Mouse (Mus musculus) layer of hippocampus, postnatal 25 days (tissue): ENCODE data around the gene B4galnt3. TPM values are rescaled to one million over a fixed set of nuclear protein-coding genes. Genes with fewer than 3 reads are reported as not detected.
A peak's percentile ranks its signal among the peaks of the same experiment; 100 is the strongest.

Experiments
- DNase-seq, 2 experiments: peaks; one replicate each; pipeline ENCODE4 v3.0.0; 2022; ENCODE audit warnings: mixed read lengths in 2 of 2, low spot score in 1 of 2; ENCODE audit errors: extremely low spot score in 1 of 2
- total RNA-seq, 2 experiments: library from RNA; stranded (reverse); gene quantifications; 2 replicates each; pipeline ENCODE4 v1.2.3; 2021

B4galnt3 gene
- total RNA-seq, 2 experiments from 2014 or later: 0.49 to 0.61 TPM

GRCm38 (mm10) chr6:120189287-120189686 is 105.1 kb downstream of the B4galnt3 start:
- no peak for DNase-seq

DNA sequence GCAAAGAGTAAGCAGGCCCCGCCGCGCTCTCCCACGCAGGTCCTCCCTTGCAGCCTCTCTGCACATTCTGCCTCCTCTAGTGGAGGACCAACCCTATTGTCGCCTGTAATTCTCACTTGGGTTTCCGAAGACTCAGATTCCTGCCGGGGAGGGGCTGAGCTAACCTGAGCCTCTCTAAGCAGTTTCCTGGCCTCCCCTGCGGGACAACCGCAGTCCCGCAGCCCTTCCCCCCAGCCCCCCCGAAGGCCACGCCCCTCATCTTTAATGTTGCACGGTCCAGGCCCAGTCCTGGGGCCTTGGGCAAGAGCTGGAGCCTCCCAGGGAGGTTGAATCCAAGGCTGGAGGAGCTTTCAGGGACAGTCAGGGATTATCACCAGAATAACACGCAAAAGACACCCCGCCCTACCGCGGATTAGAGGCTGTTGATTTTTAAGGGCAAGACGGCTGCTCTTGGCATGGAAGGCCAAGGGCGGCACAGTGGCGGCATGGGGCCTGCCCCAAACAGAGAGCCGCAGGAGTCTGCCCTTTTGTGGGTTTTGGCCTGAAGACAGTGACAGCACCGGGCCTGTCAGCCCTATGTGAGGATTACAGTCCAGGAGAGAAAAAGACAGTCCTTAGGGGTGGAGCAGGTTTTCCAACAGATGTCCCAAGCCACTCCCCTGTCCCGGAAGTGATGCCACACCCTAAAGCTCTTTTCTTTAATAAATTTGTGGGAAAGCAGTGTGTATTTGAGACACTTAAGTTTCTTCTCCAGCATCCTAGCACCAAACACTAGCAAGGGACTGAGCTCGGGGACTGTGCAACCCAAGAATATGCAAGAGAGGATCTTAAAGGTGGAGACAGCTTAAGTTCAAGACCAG is 105.8 kb downstream of the B4galnt3 start:
- DNase-seq: no peak

- DNase-seq: no peak
Observed at GRCm38 (mm10) chr6:120187587-120188176, 106.7 kb downstream of the B4galnt3 start.

GRCm38 (mm10) chr6:120186594-120186993 is 107.8 kb downstream of the B4galnt3 start:
- DNase-seq: no peak

GRCm38 (mm10) chr6:120185756-120186155 is 108.6 kb downstream of the B4galnt3 start:
- no peak for DNase-seq

- no peak for DNase-seq
Observed at GRCm38 (mm10) chr6:120185012-120185730, 109.2 kb downstream of the B4galnt3 start.

GRCm38 (mm10) chr6:120183771-120184170 is 110.6 kb downstream of the B4galnt3 start:
- DNase-seq: no peak

GRCm38 (mm10) chr6:120182160-120182559 is 112.2 kb downstream of the B4galnt3 start:
- no peak for DNase-seq

DNA sequence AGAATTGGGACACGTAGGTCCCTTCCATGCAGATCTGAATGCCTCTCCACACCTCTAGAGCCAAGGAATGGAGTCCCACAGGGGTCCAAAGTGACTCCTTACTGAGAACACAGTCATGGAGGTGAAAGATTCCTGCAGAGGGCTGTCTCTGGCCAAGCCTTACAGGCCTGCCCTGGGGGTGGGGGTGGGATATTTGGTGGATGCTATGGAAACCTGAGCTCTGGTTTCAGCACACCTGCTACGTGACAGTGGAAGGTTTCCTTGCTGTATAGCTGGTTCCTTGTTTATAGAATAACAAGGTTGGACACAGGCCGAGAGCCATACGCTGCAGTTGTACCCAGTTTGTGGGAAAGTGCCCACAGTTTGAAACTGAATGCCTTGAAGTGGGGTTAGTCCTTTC is 113.9 kb downstream of the B4galnt3 start:
- no peak for DNase-seq

GRCm38 (mm10) chr6:120179756-120180206 is 114.6 kb downstream of the B4galnt3 start:
- DNase-seq: no peak

GRCm38 (mm10) chr6:120179044-120179755 is 115.2 kb downstream of the B4galnt3 start:
- no peak for DNase-seq

GRCm38 (mm10) chr6:120175650-120176049 is 118.7 kb downstream of the B4galnt3 start:
- DNase-seq: no peak

GRCm38 (mm10) chr6:120174602-120175115 is 119.7 kb downstream of the B4galnt3 start:
- no peak for DNase-seq

DNA sequence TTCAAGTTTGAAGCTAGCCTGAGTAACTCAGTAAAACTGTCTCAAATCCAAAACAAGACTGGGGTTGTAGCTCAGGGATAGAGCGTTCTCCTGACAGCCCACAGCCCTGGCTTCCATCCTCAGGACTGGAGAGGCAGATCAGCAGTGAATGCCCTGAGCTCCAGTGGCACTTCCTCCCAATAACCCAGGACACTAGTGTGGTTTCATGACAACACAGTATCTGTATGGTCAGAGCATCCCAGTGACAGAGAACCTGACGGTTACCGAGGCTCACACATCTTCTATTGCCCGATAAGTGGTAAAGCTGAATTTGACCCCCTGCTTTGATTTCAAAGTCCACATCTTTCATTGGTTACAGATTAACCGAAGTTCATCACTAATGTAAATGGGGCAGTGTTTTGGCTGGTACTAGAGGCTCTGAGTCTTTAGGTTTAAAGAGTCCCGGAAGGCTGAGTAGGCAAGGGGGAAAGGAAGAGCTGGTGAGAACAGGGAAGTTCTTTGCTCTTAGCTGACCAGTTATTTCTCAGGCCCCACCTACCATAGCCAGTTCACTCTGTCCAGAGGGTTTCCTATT is 120.2 kb downstream of the B4galnt3 start:
- no peak for DNase-seq

DNA sequence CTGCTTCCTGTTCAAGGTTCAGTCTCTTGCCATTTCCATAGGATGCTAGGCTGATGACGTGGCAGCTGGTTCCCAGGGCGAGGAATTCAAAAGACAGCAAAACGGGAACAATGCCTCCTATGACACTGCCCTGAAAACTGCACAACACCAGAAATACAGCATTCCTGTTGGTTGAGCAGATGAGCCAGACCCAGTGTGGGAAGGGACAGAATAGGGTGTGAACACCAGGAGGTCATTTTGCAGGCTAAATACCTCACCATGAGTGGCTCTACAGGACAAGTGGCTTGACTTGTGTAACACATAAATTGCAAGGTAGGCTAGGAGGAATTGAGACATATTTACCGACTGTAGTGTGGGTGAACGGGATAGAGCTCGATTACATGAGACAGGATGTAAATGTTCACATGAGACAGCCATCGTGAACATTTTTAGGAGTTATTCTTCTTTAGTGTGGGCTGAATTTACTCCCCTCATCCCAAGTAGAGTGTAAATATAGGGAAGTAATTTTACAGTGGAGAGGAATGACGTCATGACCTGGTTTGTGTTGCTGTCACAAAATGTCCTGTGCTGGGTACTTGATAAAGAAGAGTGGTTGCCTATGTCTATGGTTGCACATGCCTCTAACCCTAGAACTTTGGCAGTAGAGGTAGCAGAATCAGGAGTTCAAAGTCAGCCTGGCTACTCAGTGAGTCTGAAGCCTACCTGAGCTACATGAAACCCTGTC is 121.9 kb downstream of the B4galnt3 start:
- DNase-seq: no peak

DNA sequence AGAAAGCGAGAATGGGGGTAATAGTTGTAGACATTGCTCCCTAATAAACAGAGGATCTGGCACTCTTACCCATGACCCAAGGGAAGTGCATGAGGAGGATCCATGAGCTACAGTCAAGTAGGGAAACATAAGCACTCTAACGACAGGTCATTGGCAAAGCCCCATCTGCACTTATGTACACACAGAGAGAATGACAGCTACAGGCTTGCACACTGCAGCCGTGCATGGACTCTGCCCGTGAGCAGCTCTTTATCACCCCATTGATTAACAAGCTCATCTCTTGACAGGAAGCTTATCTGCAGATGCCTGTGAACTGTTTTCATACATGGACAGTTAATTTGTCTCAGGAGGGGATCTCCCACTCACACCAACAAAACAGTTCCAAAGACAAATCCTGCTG is 126.8 kb downstream of the B4galnt3 start:
- no peak for DNase-seq

DNA sequence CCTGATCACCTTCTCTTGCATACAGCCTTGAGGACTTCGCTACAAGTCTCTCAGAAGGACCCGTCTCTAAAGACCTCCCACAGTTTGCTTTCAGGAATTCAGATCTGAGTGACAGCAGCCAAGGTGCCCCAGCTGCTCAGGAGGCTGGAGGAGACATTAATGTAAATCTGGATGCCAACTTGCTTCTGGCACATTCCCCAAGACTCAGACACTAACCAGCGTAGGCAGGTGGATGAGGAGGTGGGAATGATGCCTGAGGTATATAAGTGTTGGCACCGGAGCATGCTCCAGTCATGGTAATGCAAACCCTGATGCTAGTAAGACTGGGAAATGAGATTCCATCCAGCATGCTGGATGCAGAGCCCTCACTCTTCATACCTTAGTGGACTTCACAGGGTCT is 129.6 kb downstream of the B4galnt3 start:
- no peak for DNase-seq

DNA sequence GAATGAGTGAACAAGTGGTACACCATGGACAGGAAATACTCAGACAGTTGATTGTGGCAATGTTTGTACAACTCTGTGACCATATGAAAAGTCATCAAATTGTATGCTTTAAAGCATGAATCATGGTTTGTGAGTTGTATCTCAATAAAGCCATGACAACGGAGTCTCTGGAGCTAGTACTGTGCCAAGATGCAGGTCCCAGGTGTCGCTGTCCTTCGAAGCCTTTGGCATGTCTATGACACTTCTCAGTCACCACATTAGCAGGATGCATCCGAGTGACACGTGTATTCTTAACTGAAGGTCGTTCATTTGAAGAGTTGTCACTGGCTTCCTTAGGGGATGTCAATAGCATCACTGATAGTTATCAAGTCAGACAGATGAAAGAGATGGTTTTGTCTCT is 131.4 kb downstream of the B4galnt3 start:
- DNase-seq: no peak

GRCm38 (mm10) chr6:120159133-120159901 is 135.0 kb downstream of the B4galnt3 start:
- peak; percentile 17 to 32 for DNase-seq
